Mouse (Mus musculus): ENCODE data around the gene Bbc3.
"Not testable (repeated sequence)": the region's sequence is repeated elsewhere in the genome, so short reads cannot be mapped to it uniquely, and the experiment has no call there.

Gene Bbc3

GRCm38 (mm10) chr7:16294837-16295236, 13.4 kb upstream of the Bbc3 start:
- peak; percentile 90 for DNase-seq (ENCODE audit: low spot score)

- DNase-seq (ENCODE audit: low spot score), result no peak
These were observed 12.8 kb upstream of the Bbc3 start for GRCm38 (mm10) chr7:16295321-16295900.

GRCm38 (mm10) chr7:16296146-16296545, 12.0 kb upstream of the Bbc3 start:
- no peak for DNase-seq (ENCODE audit: low spot score)

- peak; percentile 49 for DNase-seq (ENCODE audit: low spot score)
These were observed 11.3 kb upstream of the Bbc3 start for GRCm38 (mm10) chr7:16296766-16297390.

GRCm38 (mm10) chr7:16297616-16298015, 10.6 kb upstream of the Bbc3 start:
- DNase-seq (ENCODE audit: low spot score), result no peak

- no peak for DNase-seq (ENCODE audit: low spot score)
These were observed 9.3 kb upstream of the Bbc3 start for GRCm38 (mm10) chr7:16298927-16299326.

- peak; percentile 77 for DNase-seq (ENCODE audit: low spot score)
These were observed 8.7 kb upstream of the Bbc3 start for GRCm38 (mm10) chr7:16299419-16300035.

GRCm38 (mm10) chr7:16307141-16307540, 1.1 kb upstream of the Bbc3 start:
- DNase-seq (ENCODE audit: low spot score), result not testable (repeated sequence)

GRCm38 (mm10) chr7:16308555-16309317, 543 bp downstream of the Bbc3 start:
- DNase-seq (ENCODE audit: low spot score), result no peak

- peak; percentile 78 for DNase-seq (ENCODE audit: low spot score)
These were observed 1.3 kb downstream of the Bbc3 start for GRCm38 (mm10) chr7:16309318-16310019.

- peak; percentile 73 for DNase-seq (ENCODE audit: low spot score)
These were observed 1.9 kb downstream of the Bbc3 start for GRCm38 (mm10) chr7:16310020-16310520.

- no peak for DNase-seq (ENCODE audit: low spot score)
These were observed 2.6 kb downstream of the Bbc3 start for GRCm38 (mm10) chr7:16310521-16311452.

- DNase-seq (ENCODE audit: low spot score), result peak; percentile 20
These were observed 3.3 kb downstream of the Bbc3 start for GRCm38 (mm10) chr7:16311453-16312004.

GRCm38 (mm10) chr7:16312011-16312671, 3.9 kb downstream of the Bbc3 start:
- DNase-seq (ENCODE audit: low spot score), result peak; percentile 36

GRCm38 (mm10) chr7:16312672-16313311, 4.6 kb downstream of the Bbc3 start:
- peak; percentile 57 for DNase-seq (ENCODE audit: low spot score)

GRCm38 (mm10) chr7:16313481-16314220, 5.5 kb downstream of the Bbc3 start:
- DNase-seq (ENCODE audit: low spot score), result peak; percentile 79

GRCm38 (mm10) chr7:16314221-16314775, 6.1 kb downstream of the Bbc3 start:
- no peak for DNase-seq (ENCODE audit: low spot score)

GRCm38 (mm10) chr7:16315222-16315759, 7.1 kb downstream of the Bbc3 start:
- DNase-seq (ENCODE audit: low spot score), result no peak
